Mouse (Mus musculus): ENCODE data around the gene Fcgrt.

Gene Fcgrt

GRCm38 (mm10) chr7:45082401-45083299 is 21.0 kb downstream of the Fcgrt start:
- DNase-seq: no peak

GRCm38 (mm10) chr7:45081016-45081415 is 22.6 kb downstream of the Fcgrt start:
- DNase-seq: no peak

GRCm38 (mm10) chr7:45079856-45080255 is 23.8 kb downstream of the Fcgrt start:
- DNase-seq: peak; percentile 81

GRCm38 (mm10) chr7:45078513-45078912 is 25.1 kb downstream of the Fcgrt start:
- peak; percentile 61 for DNase-seq

GRCm38 (mm10) chr7:45077829-45078228 is 25.8 kb downstream of the Fcgrt start:
- DNase-seq: no peak

- no peak for DNase-seq
Observed at GRCm38 (mm10) chr7:45077322-45077721, 26.3 kb downstream of the Fcgrt start.

- DNase-seq: no peak
Observed at GRCm38 (mm10) chr7:45076501-45076900, 27.1 kb downstream of the Fcgrt start.

- DNase-seq: no peak
Observed at GRCm38 (mm10) chr7:45075405-45075804, 28.2 kb downstream of the Fcgrt start.

GRCm38 (mm10) chr7:45073949-45074348 is 29.7 kb downstream of the Fcgrt start:
- DNase-seq: no peak

- DNase-seq: no peak
Observed at GRCm38 (mm10) chr7:45073171-45073707, 30.4 kb downstream of the Fcgrt start.

- DNase-seq: no peak
Observed at GRCm38 (mm10) chr7:45072230-45072629, 31.4 kb downstream of the Fcgrt start.

- DNase-seq: no peak
Observed at GRCm38 (mm10) chr7:45069671-45070070, 34.0 kb downstream of the Fcgrt start.

- DNase-seq: no peak
Observed at GRCm38 (mm10) chr7:45068000-45068318, 35.7 kb downstream of the Fcgrt start.

GRCm38 (mm10) chr7:45067190-45067999 is 36.3 kb downstream of the Fcgrt start:
- no peak for DNase-seq

GRCm38 (mm10) chr7:45062239-45062835 is 41.3 kb downstream of the Fcgrt start, which contains the start of the genes Nosip and Prrg2:
Nosip (plus strand) TSS chr7:45062429.
Prrg2 (minus strand) TSS chr7:45062677.
- peak; percentile 93 for DNase-seq

- no peak for DNase-seq
Observed at GRCm38 (mm10) chr7:45061532-45062075, 42.0 kb downstream of the Fcgrt start.

GRCm38 (mm10) chr7:45060632-45061122 is 43.0 kb downstream of the Fcgrt start:
- no peak for DNase-seq

GRCm38 (mm10) chr7:45058607-45059571 is 44.8 kb downstream of the Fcgrt start:
- no peak for DNase-seq

- DNase-seq: no peak
Observed at GRCm38 (mm10) chr7:45056972-45057348, 46.7 kb downstream of the Fcgrt start.

GRCm38 (mm10) chr7:45056329-45056971 is 47.2 kb downstream of the Fcgrt start:
- no peak for DNase-seq
